Mouse (Mus musculus): Measurements from ENCODE around the gene Amph. TPM values are rescaled to one million over a fixed set of nuclear protein-coding genes. Genes with fewer than 3 reads are reported as not detected.
"Not testable (repeated sequence)": the region's sequence is repeated elsewhere in the genome, so short reads cannot be mapped to it uniquely, and the experiment has no call there.

Gene Amph
- 43.5 and 45.0 TPM in 2 replicates for polyA plus RNA-seq (2015; fragmentation: Nextera tagmentation; extraction: Ambion mirVana)

- H3K4me1 ChIP-seq (replicated peaks; ENCODE audit: control insufficient read depth, insufficient read depth, low read length), result peaks cover 14% of the 10 kb centered on the region
- H3K4me3 ChIP-seq (replicated peaks; ENCODE audit: low read length), result peak within 1 kb of the TSS; percentile 73
- H3K9me3 ChIP-seq (ENCODE audit: control insufficient read depth, low read length), result no peaks in the 10 kb centered on the region
- peak within 1 kb of the TSS; percentile 72 for H3K9ac ChIP-seq (replicated peaks; ENCODE audit: low read depth, low read length)
- H3K36me3 ChIP-seq (ENCODE audit: control insufficient read depth, insufficient read depth), result no peaks in the 10 kb centered on the region
- ATAC-seq, result peak; percentile 99
- H3K27me3 ChIP-seq (replicated peaks; ENCODE audit: control insufficient read depth, insufficient read depth, low read length), result no peaks in the 10 kb centered on the region
- under 1% methylated on average over 68 of the region's 70 CpGs for WGBS
- peak within 1 kb of the TSS; percentile 80 for H3K27ac ChIP-seq (ENCODE audit: low read length)
- H3K4me2 ChIP-seq (ENCODE audit: low read length), result peak within 1 kb of the TSS; percentile 56
These were observed at the start of gene Amph for GRCm38 (mm10) chr13:18948171-18949028. TSS of gene Amph (plus strand) at chr13:18948205.

GRCm38 (mm10) chr13:18903623-18904022 is 44.4 kb upstream of the Amph start:
- 70% methylated on average over 6 of the region's 6 CpGs for WGBS
- Histone ChIP-seq H3K9ac (replicated peaks; ENCODE audit: low read depth, low read length) (no peak overlapping the region), H3K4me3 (replicated peaks; ENCODE audit: low read length) (no peak overlapping the region), H3K9me3 (ENCODE audit: control insufficient read depth, low read length) (no peaks in the 10 kb centered on the region), H3K4me2 (ENCODE audit: low read length) (no peak overlapping the region), H3K27ac (ENCODE audit: low read length) (no peak overlapping the region), H3K27me3 (replicated peaks; ENCODE audit: control insufficient read depth, insufficient read depth, low read length) (no peaks in the 10 kb centered on the region), H3K36me3 (ENCODE audit: control insufficient read depth, insufficient read depth) (no peaks in the 10 kb centered on the region), H3K4me1 (replicated peaks; ENCODE audit: control insufficient read depth, insufficient read depth, low read length) (peaks cover 8% of the 10 kb centered on the region; the same call in 1 of the 2 replicates)
- ATAC-seq, result 0 out of 2 replicates have a peak, but pooled peaks have one; percentile 52

GRCm38 (mm10) chr13:18914774-18915173 is 33.2 kb upstream of the Amph start:
- H3K9me3 ChIP-seq (ENCODE audit: control insufficient read depth, low read length), result no peaks in the 10 kb centered on the region
- H3K4me1 ChIP-seq (replicated peaks; ENCODE audit: control insufficient read depth, insufficient read depth, low read length), result no peaks in the 10 kb centered on the region
- no peak overlapping the region for H3K9ac ChIP-seq (replicated peaks; ENCODE audit: low read depth, low read length)
- no peaks in the 10 kb centered on the region for H3K36me3 ChIP-seq (ENCODE audit: control insufficient read depth, insufficient read depth)
- H3K27ac ChIP-seq (ENCODE audit: low read length), result no peak overlapping the region
- no peak for ATAC-seq
- 88% methylated on average over 4 of the region's 4 CpGs for WGBS
- H3K4me3 ChIP-seq (replicated peaks; ENCODE audit: low read length), result no peak overlapping the region
- no peaks in the 10 kb centered on the region for H3K27me3 ChIP-seq (replicated peaks; ENCODE audit: control insufficient read depth, insufficient read depth, low read length)
- no peak overlapping the region for H3K4me2 ChIP-seq (ENCODE audit: low read length)

- not testable (repeated sequence) for H3K9ac ChIP-seq (replicated peaks; ENCODE audit: low read depth, low read length); H3K9me3 ChIP-seq (ENCODE audit: control insufficient read depth, low read length); H3K27me3 ChIP-seq (replicated peaks; ENCODE audit: control insufficient read depth, insufficient read depth, low read length); H3K36me3 ChIP-seq (ENCODE audit: control insufficient read depth, insufficient read depth); H3K4me2 ChIP-seq (ENCODE audit: low read length); H3K27ac ChIP-seq (ENCODE audit: low read length); ATAC-seq; H3K4me3 ChIP-seq (replicated peaks; ENCODE audit: low read length); H3K4me1 ChIP-seq (replicated peaks; ENCODE audit: control insufficient read depth, insufficient read depth, low read length)
- WGBS, result 92% methylated on average over 1 of the region's 2 CpGs
These were observed 14.8 kb upstream of the Amph start for GRCm38 (mm10) chr13:18933191-18933590.

GRCm38 (mm10) chr13:18947686-18948085 is 319 bp upstream of the Amph start:
- Histone ChIP-seq H3K4me3 (replicated peaks; ENCODE audit: low read length) (peak overlapping the region; percentile 73), H3K36me3 (ENCODE audit: control insufficient read depth, insufficient read depth) (no peaks in the 10 kb centered on the region), H3K9me3 (ENCODE audit: control insufficient read depth, low read length) (no peaks in the 10 kb centered on the region), H3K27me3 (replicated peaks; ENCODE audit: control insufficient read depth, insufficient read depth, low read length) (no peaks in the 10 kb centered on the region), H3K4me2 (ENCODE audit: low read length) (peak overlapping the region; percentile 56), H3K9ac (replicated peaks; ENCODE audit: low read depth, low read length) (peak overlapping the region; percentile 72), H3K27ac (ENCODE audit: low read length) (peak overlapping the region; percentile 10; the same call in 1 of the 2 replicates), H3K4me1 (replicated peaks; ENCODE audit: control insufficient read depth, insufficient read depth, low read length) (peaks cover 14% of the 10 kb centered on the region)
- ATAC-seq, result no peak
- 13% methylated on average over 5 of the region's 5 CpGs for WGBS

GRCm38 (mm10) chr13:18949029-18949350 is 985 bp downstream of the Amph start:
- no peak for ATAC-seq
- Histone ChIP-seq H3K9me3 (ENCODE audit: control insufficient read depth, low read length) (no peaks in the 10 kb centered on the region), H3K9ac (replicated peaks; ENCODE audit: low read depth, low read length) (peak overlapping the region; percentile 72), H3K4me1 (replicated peaks; ENCODE audit: control insufficient read depth, insufficient read depth, low read length) (peaks cover 16% of the 10 kb centered on the region), H3K4me3 (replicated peaks; ENCODE audit: low read length) (peak overlapping the region; percentile 73), H3K27me3 (replicated peaks; ENCODE audit: control insufficient read depth, insufficient read depth, low read length) (no peaks in the 10 kb centered on the region), H3K36me3 (ENCODE audit: control insufficient read depth, insufficient read depth) (no peaks in the 10 kb centered on the region), H3K27ac (ENCODE audit: low read length) (peak overlapping the region; percentile 80), H3K4me2 (ENCODE audit: low read length) (peak overlapping the region; percentile 56)
- 5% methylated on average over 5 of the region's 5 CpGs for WGBS

GRCm38 (mm10) chr13:18949626-18950200 is 1.7 kb downstream of the Amph start:
- no peak for ATAC-seq
- no peaks in the 10 kb centered on the region for H3K36me3 ChIP-seq (ENCODE audit: control insufficient read depth, insufficient read depth)
- peak overlapping the region; percentile 19; the same call in 1 of the 2 replicates for H3K9ac ChIP-seq (replicated peaks; ENCODE audit: low read depth, low read length)
- H3K9me3 ChIP-seq (ENCODE audit: control insufficient read depth, low read length), result no peaks in the 10 kb centered on the region
- H3K27me3 ChIP-seq (replicated peaks; ENCODE audit: control insufficient read depth, insufficient read depth, low read length), result no peaks in the 10 kb centered on the region
- peak overlapping the region; percentile 56 for H3K4me2 ChIP-seq (ENCODE audit: low read length)
- H3K4me1 ChIP-seq (replicated peaks; ENCODE audit: control insufficient read depth, insufficient read depth, low read length), result peaks cover 16% of the 10 kb centered on the region
- 58% methylated on average over 11 of the region's 11 CpGs for WGBS
- H3K27ac ChIP-seq (ENCODE audit: low read length), result no peak overlapping the region
- peak overlapping the region; percentile 73 for H3K4me3 ChIP-seq (replicated peaks; ENCODE audit: low read length)

GRCm38 (mm10) chr13:18953575-18953974 is 5.6 kb downstream of the Amph start:
- Histone ChIP-seq H3K4me2 (ENCODE audit: low read length) (no peak overlapping the region), H3K27me3 (replicated peaks; ENCODE audit: control insufficient read depth, insufficient read depth, low read length) (no peaks in the 10 kb centered on the region), H3K9me3 (ENCODE audit: control insufficient read depth, low read length) (no peaks in the 10 kb centered on the region), H3K36me3 (ENCODE audit: control insufficient read depth, insufficient read depth) (no peaks in the 10 kb centered on the region), H3K9ac (replicated peaks; ENCODE audit: low read depth, low read length) (no peak overlapping the region), H3K4me3 (replicated peaks; ENCODE audit: low read length) (no peak overlapping the region), H3K4me1 (replicated peaks; ENCODE audit: control insufficient read depth, insufficient read depth, low read length) (peaks cover 11% of the 10 kb centered on the region), H3K27ac (ENCODE audit: low read length) (no peak overlapping the region)
- 70% methylated on average over 4 of the region's 4 CpGs for WGBS
- ATAC-seq, result no peak

- peak; percentile 54; the same call in 1 of the 2 replicates for ATAC-seq
- 43% methylated on average over 11 of the region's 11 CpGs for WGBS
These were observed 8.3 kb downstream of the Amph start for GRCm38 (mm10) chr13:18956065-18956913.

More at GRCm38 (mm10) chr13:18956065-18956913, 8.3 kb downstream of the Amph start:
- H3K9me3 ChIP-seq (ENCODE audit: control insufficient read depth, low read length), result no peaks in the 10 kb centered on the region
- no peaks in the 10 kb centered on the region for H3K27me3 ChIP-seq (replicated peaks; ENCODE audit: control insufficient read depth, insufficient read depth, low read length)
- no peak overlapping the region for H3K27ac ChIP-seq (ENCODE audit: low read length)
- 0 out of 2 replicates have a peak, but pooled peaks cover 2% of the 10 kb centered on the region for H3K4me1 ChIP-seq (replicated peaks; ENCODE audit: control insufficient read depth, insufficient read depth, low read length)
- no peak overlapping the region for H3K4me2 ChIP-seq (ENCODE audit: low read length)
- no peak overlapping the region for H3K9ac ChIP-seq (replicated peaks; ENCODE audit: low read depth, low read length)
- no peak overlapping the region for H3K4me3 ChIP-seq (replicated peaks; ENCODE audit: low read length)
- no peaks in the 10 kb centered on the region for H3K36me3 ChIP-seq (ENCODE audit: control insufficient read depth, insufficient read depth)
